Mouse (Mus musculus) liver, embryonic 14.5 days (tissue): ENCODE measurements around the gene Angptl2.

Experiments
- CTCF ChIP-seq: IDR thresholded peaks from 2 replicates; pipeline ENCODE4 v1.5.1; 2016; ENCODE audit warnings: antibody characterized with exemption, low read depth, control low read depth
- EP300 ChIP-seq: IDR thresholded peaks from 2 replicates; pipeline ENCODE4 v1.6.1; 2016; ENCODE audit warnings: antibody characterized with exemption, low read depth

- no peak for TF ChIP-seq CTCF
- TF ChIP-seq EP300: no peak
These were observed 63.9 kb downstream of the Angptl2 start for GRCm38 (mm10) chr2:33279758-33280157.
